Mouse (Mus musculus): Measurements from ENCODE around the gene Rpgr. TPM values are rescaled to one million over a fixed set of nuclear protein-coding genes. Genes with fewer than 3 reads are reported as not detected.

Gene Rpgr
- polyA plus RNA-seq, 1 experiment, result 12.4 TPM

- H3K27me3 ChIP-seq (ENCODE audit: control insufficient read depth, insufficient read depth, low read length), result no peaks in the 10 kb centered on the region
- no peak overlapping the region for H3K27ac ChIP-seq (ENCODE audit: control insufficient read depth, insufficient read depth, low read depth, low read length)
- H3K36me3 ChIP-seq (ENCODE audit: control insufficient read depth, insufficient read depth, low read length), result no peaks in the 10 kb centered on the region
- no peaks in the 10 kb centered on the region for H3K4me1 ChIP-seq (ENCODE audit: control insufficient read depth, insufficient read depth, low read length)
- TF ChIP-seq POLR2A (IDR thresholded peaks at IDR 0.05; ENCODE audit: control insufficient read depth, low read depth, low read length) (no peak), CTCF (IDR thresholded peaks at IDR 0.05; ENCODE audit: control insufficient read depth, insufficient read depth, insufficient replicate concordance, low read depth, low read length) (no peak)
- no peak overlapping the region for H3K4me3 ChIP-seq (ENCODE audit: control insufficient read depth, low read depth, low read length)
Observed at GRCm38 (mm10) chrX:10062201-10062600, 154.5 kb downstream of the Rpgr start.

GRCm38 (mm10) chrX:10034666-10035065 lies 182.1 kb downstream of the Rpgr start:
- Histone ChIP-seq H3K4me3 (ENCODE audit: control insufficient read depth, low read depth, low read length) (no peak overlapping the region), H3K27me3 (ENCODE audit: control insufficient read depth, insufficient read depth, low read length) (no peaks in the 10 kb centered on the region), H3K36me3 (ENCODE audit: control insufficient read depth, insufficient read depth, low read length) (no peaks in the 10 kb centered on the region), H3K27ac (ENCODE audit: control insufficient read depth, insufficient read depth, low read depth, low read length) (no peak overlapping the region), H3K4me1 (ENCODE audit: control insufficient read depth, insufficient read depth, low read length) (no peaks in the 10 kb centered on the region)
- TF ChIP-seq CTCF (IDR thresholded peaks at IDR 0.05; ENCODE audit: control insufficient read depth, insufficient read depth, insufficient replicate concordance, low read depth, low read length) (no peak), POLR2A (IDR thresholded peaks at IDR 0.05; ENCODE audit: control insufficient read depth, low read depth, low read length) (no peak)

Other genes with a start within 250 kb of the Rpgr start
- 0.14 and 0.42 TPM in 2 replicates for gene Srpx, start 99.2 kb downstream of the Rpgr start, polyA plus RNA-seq (2012; rRNA removed)
- gene Otc, start 35.4 kb upstream of the Rpgr start, polyA plus RNA-seq (2012; rRNA removed), result not detected in 2 replicates

Data from testis, adult 2 months (tissue).